Mouse (Mus musculus) heart, postnatal 0 days (tissue): ENCODE measurements around the gene Npc1l1.

Experiments used
- CTCF ChIP-seq: IDR thresholded peaks from 2 replicates; pipeline ENCODE4 v1.5.1; 2016; ENCODE audit warnings: antibody characterized with exemption, control low read depth, low read depth
- EP300 ChIP-seq: IDR thresholded peaks from 2 replicates; pipeline ENCODE4 v1.6.1; 2016; ENCODE audit warnings: antibody characterized with exemption, low read depth

GRCm38 (mm10) chr11:6187399-6187798 lies 42.5 kb downstream of the Npc1l1 start:
- TF ChIP-seq EP300: no peak
- TF ChIP-seq CTCF: no peak
